Mouse (Mus musculus) liver, postnatal 0 days (tissue): ENCODE measurements around the gene Cfl1. TPM values are rescaled to one million over a fixed set of nuclear protein-coding genes. Genes with fewer than 3 reads are reported as not detected.
A peak's percentile ranks its signal among the peaks of the same experiment; 100 is the strongest.

Source experiments
- ATAC-seq: fragments of 200-750 bp; cut with Nextera tagmentation; 2 replicates; pipeline ENCODE4 v1.8.0; 2017; ENCODE audit warnings: mild to moderate bottlenecking, moderate library complexity
- DNase-seq: peaks from one replicate; pipeline ENCODE4 v3.0.0-alpha.2; 2016
- H3K27ac ChIP-seq: fragments of 300-500 bp; sonication (generic); 2 replicates; pipeline ENCODE4 v1.5.1; 2014; ENCODE audit warnings: antibody characterized with exemption, moderate library complexity, mild to moderate bottlenecking, low read depth
- H3K27me3 ChIP-seq: fragments of 300-500 bp; sonication (generic); 2 replicates; pipeline ENCODE4 v1.6.1; 2014; ENCODE audit warnings: low read length, control low read depth, mixed read lengths; ENCODE audit not compliant: insufficient read depth
- H3K36me3 ChIP-seq: fragments of 300-500 bp; sonication (generic); replicated peaks from 2 replicates; pipeline ENCODE4 v1.6.1; 2014; ENCODE audit warnings: mild to moderate bottlenecking, control low read depth, low read length, moderate library complexity, mixed read lengths; ENCODE audit not compliant: insufficient read depth
- H3K4me1 ChIP-seq: fragments of 300-500 bp; sonication (generic); 2 replicates; pipeline ENCODE4 v1.6.1; 2014; ENCODE audit warnings: antibody characterized with exemption, mild to moderate bottlenecking, control low read depth; ENCODE audit not compliant: insufficient read depth
- H3K4me2 ChIP-seq: fragments of 300-500 bp; sonication (generic); 2 replicates; pipeline ENCODE4 v1.6.1; 2014; ENCODE audit warnings: low read depth, mild to moderate bottlenecking, low read length, moderate library complexity, mixed read lengths
- H3K4me3 ChIP-seq: fragments of 300-500 bp; sonication (generic); 2 replicates; pipeline ENCODE4 v1.5.1; 2014; ENCODE audit warnings: low read depth, low read length
- H3K9ac ChIP-seq: fragments of 300-500 bp; sonication (generic); replicated peaks from 2 replicates; pipeline ENCODE4 v1.6.1; 2014; ENCODE audit warnings: mild to moderate bottlenecking, moderate library complexity
- H3K9me3 ChIP-seq: fragments of 300-500 bp; sonication (generic); 2 replicates; pipeline ENCODE4 v1.6.1; 2016; ENCODE audit warnings: mild to moderate bottlenecking, control low read depth, low read length, mixed read lengths
- CTCF ChIP-seq: sonication (generic); IDR thresholded peaks from 2 replicates; pipeline ENCODE4 v1.5.1; 2016; ENCODE audit warnings: antibody characterized with exemption, low read depth
- EP300 ChIP-seq: IDR thresholded peaks from 2 replicates; pipeline ENCODE4 v1.6.1; 2016; ENCODE audit warnings: antibody characterized with exemption, low read depth, mild to moderate bottlenecking
- WGBS: fragments of 180-500 bp; shearing (Covaris S2); extraction: QIAGEN DNeasy Blood & Tissue Kit; methylation state at CpG from one replicate; pipeline ENCODE4 v1.1.7; 2014; ENCODE audit not compliant: insufficient replicate concordance; 5-methylcytosine and 5-hydroxymethylcytosine counted together
- polyA plus RNA-seq: library from polyadenylated mRNA; unstranded; fragments of >200 nt; fragmentation: Nextera tagmentation; extraction: Ambion mirVana; gene quantifications from 2 replicates; pipeline ENCODE4 v1.2.1, GENCODE M21; 2015

Cfl1 gene
- 841 and 843 TPM in 2 replicates for polyA plus RNA-seq

GRCm38 (mm10) chr19:5490313-5490897 lies at the start of gene Cfl1:
TSS of gene Cfl1 (plus strand) at chr19:5490455.
- 1% methylated on average over 60 of the region's 62 CpGs for WGBS
- DNase-seq (peak; percentile 95), ATAC-seq (peak; percentile 60)
- Histone ChIP-seq H3K9ac (peak within 1 kb of the TSS; percentile 99), H3K27ac (peak within 1 kb of the TSS; percentile 99), H3K4me1 (peaks cover 31% of the 10 kb centered on the region), H3K9me3 (no peaks in the 10 kb centered on the region), H3K36me3 (peaks cover 33% of the 10 kb centered on the region), H3K27me3 (no peaks in the 10 kb centered on the region), H3K4me3 (peak within 1 kb of the TSS; percentile 99), H3K4me2 (peak within 1 kb of the TSS; percentile 79)
- TF ChIP-seq CTCF (peak; percentile 34), EP300 (no peak; the same call in 1 of the 2 replicates)

DNA sequence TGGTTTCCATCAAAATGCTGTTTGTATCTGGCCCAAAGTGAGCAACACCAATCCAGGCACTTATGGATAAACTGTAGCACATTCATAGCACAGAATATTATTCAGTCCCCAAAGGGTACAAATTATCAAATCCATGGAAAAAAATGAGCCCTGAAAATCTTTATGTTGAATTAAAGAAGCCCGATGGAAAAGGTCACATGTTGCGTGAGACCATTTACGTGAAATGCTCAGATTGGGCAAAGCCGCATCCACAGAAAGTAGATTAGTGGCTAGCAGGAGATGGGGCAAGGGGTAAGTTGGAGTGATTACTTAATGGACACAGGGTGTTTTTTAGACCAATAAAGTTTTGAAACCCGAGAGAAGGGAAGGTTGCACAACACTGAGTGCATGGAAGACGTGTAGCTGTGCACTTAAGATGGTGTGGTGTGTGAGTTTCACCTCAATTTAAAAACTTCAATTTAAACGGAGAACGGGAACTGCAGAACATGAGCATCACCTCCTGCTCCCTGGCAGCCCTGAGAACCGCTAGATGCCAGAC lies 45.8 kb upstream of the Cfl1 start:
- TF ChIP-seq CTCF (no peak), EP300 (no peak)
- no peak for DNase-seq
- Histone ChIP-seq H3K4me1 (peaks cover 23% of the 10 kb centered on the region), H3K4me3 (no peak overlapping the region), H3K4me2 (0 out of 2 replicates have a peak overlapping the region, but pooled peaks have one; percentile 3), H3K36me3 (no peaks in the 10 kb centered on the region), H3K27ac (no peak overlapping the region), H3K9me3 (peaks cover 4% of the 10 kb centered on the region; the same call in 1 of the 2 replicates), H3K27me3 (peaks cover 41% of the 10 kb centered on the region), H3K9ac (no peak overlapping the region)
- WGBS, result 47% methylated on average over 9 of the region's 9 CpGs
- ATAC-seq, result no peak

DNA sequence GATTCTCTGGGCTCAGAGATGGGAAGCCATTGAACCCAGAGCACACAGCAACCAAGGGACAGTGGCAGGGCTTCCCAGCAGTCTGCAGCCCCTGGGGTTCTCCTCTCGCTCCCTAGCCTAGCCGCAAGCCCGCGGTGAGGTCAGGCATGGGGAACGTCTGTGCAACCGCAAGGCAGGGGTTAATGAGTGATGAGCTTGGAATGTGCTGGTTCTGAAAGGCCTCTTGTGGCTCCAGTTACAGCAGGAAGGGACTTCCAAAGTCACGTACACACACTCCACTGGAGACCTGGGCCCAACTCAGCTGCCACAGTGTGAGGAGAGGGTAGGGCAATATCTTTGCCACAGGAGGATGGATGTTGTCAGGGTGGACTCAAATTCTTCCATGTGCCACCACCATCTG lies 45.3 kb upstream of the Cfl1 start:
- ATAC-seq (no peak), DNase-seq (no peak)
- no peak for TF ChIP-seq EP300
- Histone ChIP-seq H3K4me3 (no peak overlapping the region), H3K36me3 (no peaks in the 10 kb centered on the region), H3K27ac (no peak overlapping the region), H3K27me3 (peaks cover 46% of the 10 kb centered on the region), H3K4me2 (0 out of 2 replicates have a peak overlapping the region, but pooled peaks have one; percentile 3), H3K4me1 (peaks cover 23% of the 10 kb centered on the region), H3K9ac (no peak overlapping the region), H3K9me3 (peaks cover 4% of the 10 kb centered on the region; the same call in 1 of the 2 replicates)
- 32% methylated on average over 7 of the region's 7 CpGs for WGBS

DNA sequence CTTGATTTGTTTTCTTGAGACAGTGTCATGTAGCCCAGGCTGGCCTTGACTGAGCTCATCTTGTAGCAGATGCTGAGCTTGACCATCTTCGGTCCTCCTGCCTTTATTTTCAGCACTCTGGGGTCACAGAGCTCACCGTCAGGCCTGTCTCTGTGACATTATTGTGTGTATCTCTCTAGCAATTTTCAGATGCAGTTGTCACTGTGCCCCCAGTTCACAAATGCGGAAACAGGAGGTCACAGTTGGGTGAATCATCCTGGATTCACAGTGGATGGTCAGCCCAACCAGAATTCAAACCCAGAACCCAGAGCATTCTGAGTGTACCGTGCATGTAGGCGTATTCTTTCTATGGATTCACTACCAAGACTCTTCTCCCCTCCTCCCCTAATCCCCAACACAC lies 44.5 kb upstream of the Cfl1 start:
- H3K4me1 ChIP-seq, result peaks cover 23% of the 10 kb centered on the region
- H3K36me3 ChIP-seq, result no peaks in the 10 kb centered on the region
- H3K27ac ChIP-seq, result no peak overlapping the region
- 88% methylated on average over 5 of the region's 5 CpGs for WGBS
- H3K4me2 ChIP-seq, result no peak overlapping the region
- peaks cover 53% of the 10 kb centered on the region for H3K27me3 ChIP-seq
- no peaks in the 10 kb centered on the region for H3K9me3 ChIP-seq
- ATAC-seq, result no peak
- no peak for DNase-seq
- H3K9ac ChIP-seq, result no peak overlapping the region
- no peak for TF ChIP-seq EP300
- TF ChIP-seq CTCF, result no peak
- H3K4me3 ChIP-seq, result no peak overlapping the region

- TF ChIP-seq EP300 (no peak), CTCF (no peak)
- 1% methylated on average over 70 of the region's 70 CpGs for WGBS
- peak within 1 kb of the TSS; percentile 16; the same call in 1 of the 2 replicates for H3K9ac ChIP-seq
Observed at GRCm38 (mm10) chr19:5447515-5448353, 42.5 kb upstream of the Cfl1 start, which contains the start of gene Fosl1. TSS of gene Fosl1 (plus strand) at chr19:5447547.

More at GRCm38 (mm10) chr19:5447515-5448353, 42.5 kb upstream of the Cfl1 start, which contains the start of gene Fosl1:
- Histone ChIP-seq H3K27ac (no peak within 1 kb of the TSS), H3K4me3 (peak within 1 kb of the TSS; percentile 60), H3K4me2 (peak within 1 kb of the TSS; percentile 92), H3K27me3 (peaks cover 58% of the 10 kb centered on the region), H3K36me3 (no peaks in the 10 kb centered on the region), H3K9me3 (no peaks in the 10 kb centered on the region), H3K4me1 (peaks cover 23% of the 10 kb centered on the region)
- peak; percentile 83 for DNase-seq
- ATAC-seq, result peak; percentile 70
